Mouse (Mus musculus) neural tube, embryonic 14.5 days (tissue): ENCODE measurements around the gene Gm5799. TPM values are rescaled to one million over a fixed set of nuclear protein-coding genes. Genes with fewer than 3 reads are reported as not detected.
"Not testable (repeated sequence)": the region's sequence is repeated elsewhere in the genome, so short reads cannot be mapped to it uniquely, and the experiment has no call there.

Experiments used
- ATAC-seq: fragments of 200-750 bp; cut with Nextera tagmentation; 2 replicates; pipeline ENCODE4 v1.8.0; 2017; ENCODE audit warnings: low read depth, mild to moderate bottlenecking, moderate TSS enrichment, moderate library complexity
- H3K27ac ChIP-seq: fragments of 300-500 bp; sonication (generic); 2 replicates; pipeline ENCODE4 v1.5.1; 2014; ENCODE audit warnings: low read depth, mild to moderate bottlenecking, control low read depth, low read length, moderate library complexity, mixed read lengths
- H3K27me3 ChIP-seq: fragments of 300-500 bp; sonication (generic); 2 replicates; pipeline ENCODE4 v1.6.1; 2014; ENCODE audit warnings: low read length; ENCODE audit not compliant: control insufficient read depth, insufficient read depth
- H3K36me3 ChIP-seq: fragments of 300-500 bp; sonication (generic); 2 replicates; pipeline ENCODE4 v1.6.1; 2014; ENCODE audit warnings: low read length, mixed read lengths; ENCODE audit not compliant: control insufficient read depth, insufficient read depth
- H3K4me1 ChIP-seq: fragments of 300-500 bp; sonication (generic); 2 replicates; pipeline ENCODE4 v1.6.1; 2014; ENCODE audit warnings: low read length; ENCODE audit not compliant: control insufficient read depth, insufficient read depth
- H3K4me2 ChIP-seq: fragments of 300-500 bp; sonication (generic); 2 replicates; pipeline ENCODE4 v1.6.1; 2014; ENCODE audit warnings: mild to moderate bottlenecking, low read depth, low read length, control low read depth
- H3K4me3 ChIP-seq: fragments of 300-500 bp; sonication (generic); 2 replicates; pipeline ENCODE4 v1.5.1; 2014; ENCODE audit warnings: low read depth, low read length, control low read depth, mixed read lengths
- H3K9ac ChIP-seq: fragments of 300-500 bp; sonication (generic); replicated peaks from 2 replicates; pipeline ENCODE4 v1.6.1; 2014; ENCODE audit warnings: low read depth, mild to moderate bottlenecking, control low read depth, low read length, mixed read lengths
- H3K9me3 ChIP-seq: fragments of 300-500 bp; sonication (generic); 2 replicates; pipeline ENCODE4 v1.6.1; 2016; ENCODE audit warnings: low read length; ENCODE audit not compliant: control insufficient read depth
- WGBS: fragments of 180-500 bp; shearing (Covaris S2); extraction: QIAGEN DNeasy Blood & Tissue Kit; methylation state at CpG from one replicate; pipeline ENCODE4 v1.1.7; 2014; 5-methylcytosine and 5-hydroxymethylcytosine counted together
- polyA plus RNA-seq: library from polyadenylated mRNA; unstranded; fragments of >200 nt; fragmentation: Nextera tagmentation; extraction: Ambion mirVana; gene quantifications from 2 replicates; pipeline ENCODE4 v1.2.1, GENCODE M21; 2014

Gm5799 gene
- polyA plus RNA-seq, result not detected in 2 replicates

DNA sequence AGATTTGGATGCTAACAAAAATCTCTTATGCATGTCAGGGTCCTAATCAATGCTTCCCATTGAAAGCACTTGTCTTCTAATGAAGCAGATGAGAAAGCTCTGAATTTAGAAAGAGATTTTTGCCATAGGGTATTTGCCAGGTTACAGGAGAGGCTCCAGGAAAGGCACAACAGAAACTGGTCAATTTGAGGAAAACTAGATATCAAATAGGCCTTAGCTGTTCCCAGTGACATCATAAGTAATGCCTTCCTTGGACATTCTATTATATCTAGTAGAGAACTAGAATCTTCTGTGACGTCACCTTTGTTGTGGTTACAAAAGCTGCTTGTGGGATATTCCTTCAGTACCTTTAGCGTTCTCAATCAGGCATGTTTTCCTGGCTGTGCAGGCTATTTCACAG lies at the start of gene Gm5799:
Gene Gm5799 (plus strand): TSS at position 301 of the 400 bp plus-strand sequence.
- H3K9me3 ChIP-seq, H3K4me2 ChIP-seq, H3K36me3 ChIP-seq, H3K27ac ChIP-seq, H3K4me3 ChIP-seq, H3K9ac ChIP-seq, H3K27me3 ChIP-seq, H3K4me1 ChIP-seq, ATAC-seq: not testable (repeated sequence)
- 82% methylated on average over 1 of the region's 2 CpGs for WGBS

DNA sequence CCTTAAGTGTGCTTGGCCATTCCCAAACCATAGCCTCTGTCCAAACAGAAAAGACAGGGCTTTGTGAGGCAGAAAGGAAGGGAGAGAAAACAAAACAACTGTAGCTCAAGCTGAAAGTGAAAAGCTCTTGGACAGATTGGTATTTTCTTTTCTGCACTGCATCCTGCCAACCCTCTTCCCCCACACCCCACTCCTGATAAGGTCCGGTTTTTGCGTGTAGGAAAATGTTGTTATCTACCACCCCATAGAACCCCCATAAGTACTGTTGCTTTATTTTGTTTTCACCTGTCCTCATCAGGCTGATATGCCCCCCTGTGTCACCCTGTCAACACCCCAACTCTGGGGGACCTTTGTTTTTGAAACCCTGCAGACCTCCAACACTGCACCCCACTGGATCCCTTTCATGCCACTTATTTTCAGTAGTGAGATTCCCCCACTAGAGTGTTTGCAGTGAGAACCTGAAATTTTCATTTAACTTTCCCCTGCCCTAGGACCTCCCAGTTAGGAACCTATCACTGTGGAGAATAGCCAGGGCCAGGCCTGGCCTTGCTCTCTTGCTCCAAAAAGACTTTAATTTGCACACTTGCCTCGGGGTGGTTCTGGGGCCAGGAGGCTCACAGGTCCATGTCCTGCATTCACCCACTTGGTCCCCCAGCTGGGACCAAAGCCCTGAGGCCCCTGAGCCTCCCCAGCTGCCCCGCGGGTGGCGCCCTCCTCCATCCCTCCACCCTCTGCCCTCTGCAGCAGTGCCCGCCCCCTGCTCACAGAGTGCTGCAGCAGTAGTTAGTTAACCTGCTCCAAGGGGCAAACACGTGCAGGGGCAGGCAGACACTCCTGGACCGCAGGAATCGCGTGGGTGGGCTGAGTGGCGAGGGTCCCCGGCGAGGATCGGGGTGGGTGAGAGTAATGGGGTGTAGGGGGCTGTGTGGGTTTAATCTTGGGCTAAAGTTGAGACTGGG lies 12.0 kb upstream of the Gm5799 start:
- WGBS, result 29% methylated on average over 13 of the region's 15 CpGs
- not testable (repeated sequence) for H3K4me1 ChIP-seq, H3K9me3 ChIP-seq, H3K27me3 ChIP-seq, ATAC-seq, H3K4me2 ChIP-seq, H3K27ac ChIP-seq, H3K4me3 ChIP-seq, H3K9ac ChIP-seq, H3K36me3 ChIP-seq

DNA sequence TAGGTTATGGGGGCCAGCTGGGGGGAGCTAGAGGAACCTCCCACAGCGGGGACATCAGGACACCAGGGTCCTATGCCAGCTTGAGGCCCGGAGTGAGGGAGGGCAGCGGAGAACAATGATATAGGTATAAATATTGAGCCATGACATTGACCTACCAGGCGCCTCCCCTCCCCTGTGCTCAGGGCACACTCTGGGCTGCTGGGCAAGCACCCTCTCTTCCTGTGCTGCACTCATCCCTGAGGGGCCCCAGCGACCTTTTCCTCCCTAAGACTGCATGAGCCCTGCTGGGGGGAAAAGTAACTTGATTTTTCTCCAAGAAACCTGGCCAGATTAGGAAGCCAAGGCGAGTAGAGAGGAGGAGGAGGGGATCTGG lies 11.4 kb upstream of the Gm5799 start:
- not testable (repeated sequence) for H3K9ac ChIP-seq, H3K4me2 ChIP-seq, H3K4me3 ChIP-seq, ATAC-seq, H3K27me3 ChIP-seq, H3K27ac ChIP-seq, H3K9me3 ChIP-seq, H3K4me1 ChIP-seq, H3K36me3 ChIP-seq
- WGBS, result no CpG with 5 or more reads among the region's 6 CpGs

DNA sequence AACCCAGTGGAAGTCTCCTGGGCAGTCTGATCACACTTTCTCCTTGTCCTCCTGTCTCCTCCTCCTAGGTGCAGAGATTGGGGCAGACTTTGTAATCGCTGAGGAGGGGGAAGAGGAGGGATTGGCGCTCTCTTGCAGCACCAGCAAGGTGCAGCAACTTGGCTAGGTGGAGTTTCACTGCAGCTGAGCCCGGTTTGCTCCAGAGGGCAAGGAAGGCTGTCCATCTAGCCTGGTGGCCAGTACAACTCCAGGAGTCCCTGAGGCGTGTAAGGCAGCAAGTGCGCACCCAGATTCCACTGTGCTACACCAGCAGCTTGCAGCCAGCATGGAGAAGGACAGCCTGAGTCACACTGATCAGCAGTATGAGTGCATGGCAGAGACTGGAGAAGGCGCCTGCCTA lies 11.0 kb upstream of the Gm5799 start:
- 47% methylated on average over 5 of the region's 6 CpGs for whole genome bisulfite sequencing
- H3K9ac ChIP-seq, H3K9me3 ChIP-seq, H3K4me2 ChIP-seq, H3K4me3 ChIP-seq, H3K27me3 ChIP-seq, H3K27ac ChIP-seq, H3K4me1 ChIP-seq, H3K36me3 ChIP-seq, ATAC-seq: not testable (repeated sequence)

DNA sequence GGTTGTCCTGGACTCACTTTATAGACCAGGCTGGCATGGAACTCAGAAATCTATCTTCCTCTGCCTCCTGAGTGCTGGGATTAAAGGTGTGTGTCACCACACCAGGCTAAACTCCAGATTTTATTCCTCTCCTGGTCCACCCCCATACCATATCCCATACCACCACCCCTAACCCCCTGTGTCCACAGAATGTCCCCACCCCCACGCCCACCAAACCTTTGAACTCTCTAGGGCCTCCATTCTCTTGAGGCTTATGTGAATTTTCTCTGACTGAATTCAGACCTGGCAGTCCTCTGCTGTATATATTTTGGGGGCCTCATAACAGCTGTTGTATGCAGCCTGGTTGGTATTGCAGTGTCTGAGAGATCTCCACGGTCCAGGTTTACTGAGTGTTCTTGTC lies 5.2 kb upstream of the Gm5799 start:
- H3K36me3 ChIP-seq, H3K4me1 ChIP-seq, H3K4me2 ChIP-seq, H3K9me3 ChIP-seq, H3K9ac ChIP-seq, H3K27me3 ChIP-seq, H3K4me3 ChIP-seq, ATAC-seq, H3K27ac ChIP-seq: not testable (repeated sequence)
- 69% methylated on average over 2 of the region's 2 CpGs for WGBS

DNA sequence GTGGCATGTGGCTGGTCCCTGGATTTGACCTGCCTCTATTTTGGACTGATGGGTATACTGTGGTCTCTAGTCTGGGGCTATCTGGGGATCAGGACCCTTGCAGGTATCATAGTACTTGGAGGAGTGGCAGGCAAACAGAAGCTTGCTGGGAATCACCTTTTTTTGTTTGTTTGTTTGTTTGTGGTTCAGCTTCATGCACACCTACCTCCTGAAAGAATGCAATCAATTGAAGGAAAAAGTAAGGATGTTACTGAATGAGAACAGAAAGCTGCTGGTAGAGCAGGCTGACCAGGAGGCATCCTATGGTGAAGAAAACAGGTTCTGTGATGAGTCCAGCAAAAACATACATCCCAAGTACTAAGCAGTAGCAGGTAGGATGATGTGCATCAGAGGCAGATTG lies 2.9 kb downstream of the Gm5799 start:
- not testable (repeated sequence) for H3K4me3 ChIP-seq, H3K9ac ChIP-seq, H3K9me3 ChIP-seq, H3K36me3 ChIP-seq, H3K4me1 ChIP-seq, H3K4me2 ChIP-seq, ATAC-seq, H3K27me3 ChIP-seq, H3K27ac ChIP-seq

DNA sequence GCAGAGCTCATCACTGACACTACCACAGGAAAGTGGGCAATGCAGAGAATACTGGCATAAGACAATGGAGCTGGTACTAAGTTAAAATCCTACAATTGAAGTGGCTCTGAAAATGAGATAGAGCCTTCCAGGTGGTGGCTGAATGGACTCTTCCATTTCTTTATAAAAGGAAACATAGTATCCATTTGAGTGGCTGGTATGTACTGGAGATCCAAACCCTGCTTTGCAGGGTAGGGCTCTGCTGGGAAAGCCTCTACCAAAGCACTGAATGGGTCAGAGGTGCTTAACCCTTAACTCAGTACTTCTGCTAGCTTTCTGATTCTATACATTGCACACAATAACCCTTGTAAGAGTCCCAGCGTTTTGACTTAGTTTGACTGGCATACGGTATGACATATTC lies 8.9 kb downstream of the Gm5799 start:
- H3K27me3 ChIP-seq, H3K9ac ChIP-seq, H3K9me3 ChIP-seq, H3K4me3 ChIP-seq, H3K36me3 ChIP-seq, H3K4me1 ChIP-seq, H3K27ac ChIP-seq, ATAC-seq, H3K4me2 ChIP-seq: not testable (repeated sequence)
- 86% methylated on average over 2 of the region's 2 CpGs for WGBS

DNA sequence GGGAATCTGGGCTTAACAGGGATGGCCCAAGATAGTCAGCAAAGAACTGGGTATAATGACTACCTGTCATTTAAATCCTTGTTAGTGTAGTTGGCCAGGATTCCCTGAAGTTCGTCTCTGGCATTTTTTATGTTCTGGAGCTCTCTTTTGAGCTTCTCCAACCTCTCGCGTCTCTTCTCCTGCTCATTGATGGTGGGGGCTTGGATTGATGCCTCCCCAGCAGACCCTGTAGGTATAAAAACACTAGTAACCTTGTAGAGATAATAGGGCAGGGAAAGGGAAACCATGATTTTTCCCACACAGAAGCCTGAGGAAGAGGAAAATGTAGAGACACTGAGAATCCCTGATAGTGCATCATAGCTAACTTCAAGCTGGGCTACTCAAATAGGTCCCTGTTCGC lies 34.6 kb downstream of the Gm5799 start:
- not testable (repeated sequence) for H3K4me3 ChIP-seq, H3K27ac ChIP-seq, H3K9ac ChIP-seq, H3K4me2 ChIP-seq, ATAC-seq, H3K36me3 ChIP-seq, H3K9me3 ChIP-seq, H3K27me3 ChIP-seq, H3K4me1 ChIP-seq
- WGBS, result 89% methylated on average over 3 of the region's 4 CpGs

DNA sequence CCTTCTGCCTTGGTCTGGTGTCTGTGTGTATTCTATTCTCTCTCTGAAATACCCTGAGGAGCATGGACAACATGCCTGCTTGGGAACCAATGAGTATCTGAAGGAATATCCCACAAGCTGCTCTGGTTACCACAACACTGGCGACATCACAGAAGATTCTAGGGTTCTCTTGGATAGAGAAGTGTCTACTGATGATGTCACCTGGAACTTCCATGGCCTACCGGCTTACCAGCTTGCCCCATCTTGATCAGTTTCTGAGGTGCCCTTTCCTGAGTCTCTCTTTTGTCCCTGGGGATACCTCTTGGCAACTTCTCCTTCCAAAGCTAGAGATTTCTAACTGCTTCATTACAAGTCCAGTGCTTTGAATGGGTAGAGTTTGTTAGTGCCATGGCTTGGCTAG lies 35.7 kb downstream of the Gm5799 start, which contains the start of gene Gm17654:
Gene Gm17654 (minus strand): TSS at position 101 of the 400 bp plus-strand sequence.
- not testable (repeated sequence) for H3K36me3 ChIP-seq, H3K4me3 ChIP-seq, H3K27ac ChIP-seq, H3K9me3 ChIP-seq, H3K9ac ChIP-seq, ATAC-seq, H3K27me3 ChIP-seq, H3K4me2 ChIP-seq, H3K4me1 ChIP-seq
- WGBS, result 77% methylated on average over 1 of the region's 2 CpGs
